Mouse (Mus musculus) forebrain, postnatal 0 days (tissue): ENCODE measurements around the gene Sacs. TPM values are rescaled to one million over a fixed set of nuclear protein-coding genes. Genes with fewer than 3 reads are reported as not detected.

Experiments
- ATAC-seq: fragments of 200-750 bp; cut with Nextera tagmentation; 2 replicates; pipeline ENCODE4 v1.8.0; 2017; ENCODE audit warnings: mild to moderate bottlenecking, moderate library complexity
- DNase-seq: peaks from one replicate; pipeline ENCODE4 v3.0.0-alpha.2; 2015
- H3K27ac ChIP-seq: fragments of 300-500 bp; sonication (generic); 2 replicates; pipeline ENCODE4 v1.5.1; 2014; ENCODE audit warnings: low read depth, mild to moderate bottlenecking, antibody characterized with exemption, low read length, moderate library complexity, mixed read lengths
- H3K27me3 ChIP-seq: fragments of 300-500 bp; sonication (generic); 2 replicates; pipeline ENCODE4 v1.6.1; 2014; ENCODE audit warnings: mild to moderate bottlenecking, low read length, mixed read lengths; ENCODE audit not compliant: insufficient read depth
- H3K36me3 ChIP-seq: fragments of 300-500 bp; sonication (generic); 2 replicates; pipeline ENCODE4 v1.6.1; 2014; ENCODE audit warnings: mild to moderate bottlenecking, moderate library complexity; ENCODE audit not compliant: insufficient read depth
- H3K4me1 ChIP-seq: fragments of 300-500 bp; sonication (generic); 2 replicates; pipeline ENCODE4 v1.6.1; 2014; ENCODE audit warnings: antibody characterized with exemption; ENCODE audit not compliant: insufficient read depth
- H3K4me2 ChIP-seq: fragments of 300-500 bp; sonication (generic); 2 replicates; pipeline ENCODE4 v1.6.1; 2014; ENCODE audit warnings: low read depth, mild to moderate bottlenecking, moderate library complexity
- H3K4me3 ChIP-seq: fragments of 300-500 bp; sonication (generic); 2 replicates; pipeline ENCODE4 v1.5.1; 2014; ENCODE audit warnings: low read depth, low read length, mixed read lengths
- H3K9ac ChIP-seq: fragments of 300-500 bp; sonication (generic); 2 replicates; pipeline ENCODE4 v1.6.1; 2014; ENCODE audit warnings: mild to moderate bottlenecking
- H3K9me3 ChIP-seq: fragments of 300-500 bp; sonication (generic); 2 replicates; pipeline ENCODE4 v1.6.1; 2016; ENCODE audit warnings: low read length
- CTCF ChIP-seq: sonication (generic); IDR thresholded peaks from 2 replicates; pipeline ENCODE4 v1.5.1; 2016; ENCODE audit warnings: antibody characterized with exemption, control low read depth, low read depth
- WGBS: fragments of 180-500 bp; shearing (Covaris S2); extraction: QIAGEN DNeasy Blood & Tissue Kit; methylation state at CpG from one replicate; pipeline ENCODE4 v1.1.7; 2014; 5-methylcytosine and 5-hydroxymethylcytosine counted together
- polyA plus RNA-seq: library from polyadenylated mRNA; unstranded; fragments of >200 nt; fragmentation: Nextera tagmentation; extraction: Ambion mirVana; gene quantifications from 2 replicates; pipeline ENCODE4 v1.2.1, GENCODE M21; 2015
- total RNA-seq: library from RNA; depleted of rRNA; stranded (reverse); fragments of >200 nt; gene quantifications from 2 replicates; pipeline ENCODE4 v1.2.3, GENCODE M21; 2014; rRNA removed

Sacs gene
- 38.3 TPM in 2 replicates for total RNA-seq
- 3.1 and 5.3 TPM in 2 replicates for polyA plus RNA-seq

- DNase-seq (peak; percentile 78), ATAC-seq (peak; percentile 95)
- Histone ChIP-seq H3K27me3 (no peaks in the 10 kb centered on the region), H3K9me3 (no peaks in the 10 kb centered on the region), H3K4me3 (peak within 1 kb of the TSS; percentile 71), H3K27ac (peak within 1 kb of the TSS; percentile 62; the same call in 1 of the 2 replicates), H3K4me2 (peak within 1 kb of the TSS; percentile 71), H3K36me3 (no peaks in the 10 kb centered on the region), H3K4me1 (peaks cover 4% of the 10 kb centered on the region; the same call in 1 of the 2 replicates), H3K9ac (peak within 1 kb of the TSS; percentile 82)
- TF ChIP-seq CTCF = peak; percentile 70
- 4% methylated on average over 23 of the region's 23 CpGs for WGBS
Measured at GRCm38 (mm10) chr14:61137994-61138726, at the start of gene Sacs. Gene Sacs, plus strand, starts transcription at chr14:61138457.

- no peaks in the 10 kb centered on the region for H3K9me3 ChIP-seq
- no peaks in the 10 kb centered on the region for H3K4me1 ChIP-seq
- DNase-seq (peak; percentile 55), ATAC-seq (peak; percentile 65)
- WGBS = 48% methylated on average over 5 of the region's 5 CpGs
- no peak overlapping the region for H3K9ac ChIP-seq
- TF ChIP-seq CTCF = no peak
- H3K4me3 ChIP-seq = no peak overlapping the region
- H3K36me3 ChIP-seq = no peaks in the 10 kb centered on the region
- no peak overlapping the region for H3K27ac ChIP-seq
- no peaks in the 10 kb centered on the region for H3K27me3 ChIP-seq
- no peak overlapping the region for H3K4me2 ChIP-seq
Measured at GRCm38 (mm10) chr14:61090955-61091354, 47.3 kb upstream of the Sacs start.

DNA sequence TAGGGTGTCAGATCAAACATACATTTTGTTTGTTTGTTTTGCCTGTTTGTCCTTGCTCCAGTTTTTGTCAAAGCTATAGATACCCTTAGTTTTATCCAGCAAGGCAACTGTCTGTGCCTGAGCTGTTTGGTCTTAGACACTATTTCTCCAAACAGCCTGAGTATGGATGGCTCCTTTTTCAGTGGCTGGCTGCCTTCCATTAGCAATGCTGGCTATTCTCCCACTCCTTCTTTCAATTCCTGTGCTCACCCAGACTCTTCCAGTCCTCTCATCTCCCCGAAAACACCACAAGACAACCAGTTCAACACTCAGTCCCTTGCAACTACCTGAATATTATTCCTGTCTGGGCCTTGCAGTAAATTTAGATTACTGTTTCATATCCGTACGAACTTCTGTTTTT lies 46.2 kb upstream of the Sacs start:
- DNase-seq = peak; percentile 48
- Histone ChIP-seq H3K4me2 (no peak overlapping the region), H3K4me3 (no peak overlapping the region), H3K9ac (no peak overlapping the region), H3K4me1 (no peaks in the 10 kb centered on the region), H3K36me3 (no peaks in the 10 kb centered on the region), H3K9me3 (no peaks in the 10 kb centered on the region), H3K27me3 (no peaks in the 10 kb centered on the region), H3K27ac (no peak overlapping the region)
- no peak for ATAC-seq
- TF ChIP-seq CTCF = no peak
- 55% methylated on average over 3 of the region's 3 CpGs for WGBS

- H3K4me3 ChIP-seq = no peak overlapping the region
- H3K9ac ChIP-seq = no peak overlapping the region
- H3K4me2 ChIP-seq = no peak overlapping the region
- no peak for DNase-seq
- no peaks in the 10 kb centered on the region for H3K9me3 ChIP-seq
- H3K36me3 ChIP-seq = no peaks in the 10 kb centered on the region
- WGBS = 88% methylated on average over 12 of the region's 12 CpGs
- no peaks in the 10 kb centered on the region for H3K4me1 ChIP-seq
- no peak overlapping the region for H3K27ac ChIP-seq
- no peak for TF ChIP-seq CTCF
- no peak for ATAC-seq
- no peaks in the 10 kb centered on the region for H3K27me3 ChIP-seq
Measured at GRCm38 (mm10) chr14:61097974-61098625, 40.2 kb upstream of the Sacs start.

- no peak overlapping the region for H3K9ac ChIP-seq
- no peaks in the 10 kb centered on the region for H3K9me3 ChIP-seq
- no peaks in the 10 kb centered on the region for H3K27me3 ChIP-seq
- H3K27ac ChIP-seq = no peak overlapping the region
- H3K36me3 ChIP-seq = no peaks in the 10 kb centered on the region
- H3K4me2 ChIP-seq = no peak overlapping the region
- H3K4me3 ChIP-seq = no peak overlapping the region
- WGBS = 92% methylated on average over 6 of the region's 6 CpGs
- DNase-seq = no peak
- H3K4me1 ChIP-seq = no peaks in the 10 kb centered on the region
- ATAC-seq = no peak
- TF ChIP-seq CTCF = no peak
Measured at GRCm38 (mm10) chr14:61100736-61101135, 37.5 kb upstream of the Sacs start.

- H3K27ac ChIP-seq = no peak overlapping the region
- H3K4me3 ChIP-seq = no peak overlapping the region
- no peak for TF ChIP-seq CTCF
- no peaks in the 10 kb centered on the region for H3K4me1 ChIP-seq
- no peak overlapping the region for H3K9ac ChIP-seq
- no peaks in the 10 kb centered on the region for H3K27me3 ChIP-seq
- DNase-seq (no peak), ATAC-seq (no peak)
- no peak overlapping the region for H3K4me2 ChIP-seq
- WGBS = 60% methylated on average over 8 of the region's 8 CpGs
- H3K9me3 ChIP-seq = no peaks in the 10 kb centered on the region
- no peaks in the 10 kb centered on the region for H3K36me3 ChIP-seq
Measured at GRCm38 (mm10) chr14:61106404-61106803, 31.9 kb upstream of the Sacs start.

- TF ChIP-seq CTCF = no peak
Measured at GRCm38 (mm10) chr14:61108625-61109024, 29.6 kb upstream of the Sacs start.

More at GRCm38 (mm10) chr14:61108625-61109024, 29.6 kb upstream of the Sacs start:
- no peaks in the 10 kb centered on the region for H3K27me3 ChIP-seq
- H3K4me3 ChIP-seq = no peak overlapping the region
- H3K4me1 ChIP-seq = no peaks in the 10 kb centered on the region
- 90% methylated on average over 2 of the region's 2 CpGs for WGBS
- H3K9ac ChIP-seq = no peak overlapping the region
- ATAC-seq (no peak), DNase-seq (no peak)
- no peaks in the 10 kb centered on the region for H3K36me3 ChIP-seq
- H3K27ac ChIP-seq = no peak overlapping the region
- no peaks in the 10 kb centered on the region for H3K9me3 ChIP-seq
- no peak overlapping the region for H3K4me2 ChIP-seq
